Mouse (Mus musculus): ENCODE measurements around the gene Odc1. TPM values are rescaled to one million over a fixed set of nuclear protein-coding genes. Genes with fewer than 3 reads are reported as not detected.
A peak's percentile ranks its signal among the peaks of the same experiment; 100 is the strongest.

Gene Odc1
- polyA plus RNA-seq, 1 experiment from 2014 or later: 339 TPM

- WGBS: 93% methylated on average over 10 of the region's 10 CpGs
- no peak for ATAC-seq (replicated peaks; ENCODE audit: low FRiP score)
Measured at GRCm38 (mm10) chr12:17568564-17568963, 24.0 kb downstream of the Odc1 start.

DNA sequence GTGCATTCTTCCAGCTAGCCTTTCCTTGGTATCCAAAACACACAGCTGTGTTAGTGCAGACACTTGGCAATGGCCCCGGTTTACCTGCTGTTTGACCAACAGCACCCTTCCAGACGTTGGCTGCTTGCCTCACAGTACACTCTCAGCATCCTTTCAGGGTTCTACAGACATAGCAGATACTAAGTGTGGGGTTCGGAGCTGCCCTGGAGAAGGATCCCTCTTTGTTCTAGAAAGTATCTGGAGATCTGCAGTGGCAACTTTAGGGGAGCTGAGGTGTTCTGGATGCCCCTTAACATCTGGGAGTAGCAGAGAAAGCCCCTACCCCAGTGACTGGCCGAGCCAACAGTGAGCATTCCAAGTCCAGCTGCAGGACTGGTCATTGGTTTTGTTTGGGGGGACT lies 30.0 kb downstream of the Odc1 start:
- ATAC-seq (replicated peaks; ENCODE audit: low FRiP score) (no peak), DNase-seq (ENCODE audit: low spot score) (peak; percentile 16)
- no peak overlapping the region for H3K9ac ChIP-seq (ENCODE audit: low read length)
- H3K36me3 ChIP-seq (ENCODE audit: control insufficient read depth, insufficient read depth, low read length): no peaks in the 10 kb centered on the region
- H3K27me3 ChIP-seq (ENCODE audit: control insufficient read depth, insufficient read depth, low read length): no peaks in the 10 kb centered on the region
- H3K4me3 ChIP-seq (ENCODE audit: low read depth, low read length): no peak overlapping the region
- WGBS: 79% methylated on average over 4 of the region's 4 CpGs
- no peak overlapping the region for H3K4me2 ChIP-seq (ENCODE audit: low read depth, low read length, severe bottlenecking)
- no peak overlapping the region for H3K27ac ChIP-seq (ENCODE audit: low read depth, low read length)
- H3K4me1 ChIP-seq (replicated peaks; ENCODE audit: control insufficient read depth, insufficient read depth, low read length): no peaks in the 10 kb centered on the region
- H3K9me3 ChIP-seq (ENCODE audit: control insufficient read depth, low read length): no peaks in the 10 kb centered on the region

More at GRCm38 (mm10) chr12:17568564-17568963, 24.0 kb downstream of the Odc1 start:
- Histone ChIP-seq H3K9ac (ENCODE audit: low read length) (no peak overlapping the region), H3K9me3 (ENCODE audit: control insufficient read depth, low read length) (no peaks in the 10 kb centered on the region), H3K36me3 (ENCODE audit: control insufficient read depth, insufficient read depth, low read length) (no peaks in the 10 kb centered on the region), H3K4me1 (replicated peaks; ENCODE audit: control insufficient read depth, insufficient read depth, low read length) (no peaks in the 10 kb centered on the region), H3K4me3 (ENCODE audit: low read depth, low read length) (no peak overlapping the region), H3K4me2 (ENCODE audit: low read depth, low read length, severe bottlenecking) (no peak overlapping the region), H3K27ac (ENCODE audit: low read depth, low read length) (no peak overlapping the region), H3K27me3 (ENCODE audit: control insufficient read depth, insufficient read depth, low read length) (no peaks in the 10 kb centered on the region)
- DNase-seq (ENCODE audit: low spot score): no peak

DNA sequence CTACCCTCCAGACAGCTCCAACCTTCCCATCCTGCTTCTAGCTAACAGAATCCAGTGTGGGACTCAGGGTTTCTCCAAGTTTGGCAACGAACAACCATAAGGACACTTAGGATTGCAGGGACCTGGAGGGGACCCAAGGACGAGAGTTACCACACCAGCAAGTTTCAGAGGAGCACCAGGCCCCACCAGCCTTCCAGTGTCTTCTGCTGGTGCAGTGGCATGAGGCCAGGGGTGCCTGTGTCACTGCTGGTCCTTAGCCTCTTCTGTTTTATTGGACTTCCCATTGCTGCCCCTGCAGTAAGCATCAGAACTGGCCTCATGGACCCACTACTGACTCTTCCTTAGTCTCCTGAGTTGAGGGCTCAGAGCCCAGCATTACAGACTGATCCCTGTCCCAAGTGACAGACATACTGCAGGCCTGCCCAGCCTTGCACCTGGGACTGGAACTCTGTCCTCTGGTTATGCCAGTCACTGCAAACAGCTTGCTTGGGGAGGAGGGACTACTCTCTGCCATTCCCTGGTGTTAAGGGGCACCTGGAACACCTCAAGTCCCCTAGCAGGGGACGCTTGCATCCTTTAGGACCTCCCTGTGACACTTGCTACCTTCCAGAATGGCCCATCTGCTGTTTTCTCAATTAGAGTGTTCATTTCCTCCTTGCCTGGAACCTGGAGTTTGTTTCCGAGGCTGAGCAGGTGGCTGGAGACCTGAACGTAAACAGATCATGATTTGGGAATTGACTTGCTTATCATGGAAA lies 30.7 kb downstream of the Odc1 start:
- WGBS: 70% methylated on average over 5 of the region's 5 CpGs
- ATAC-seq (replicated peaks; ENCODE audit: low FRiP score) (no peak), DNase-seq (ENCODE audit: low spot score) (no peak)
- H3K4me1 ChIP-seq (replicated peaks; ENCODE audit: control insufficient read depth, insufficient read depth, low read length): no peaks in the 10 kb centered on the region
- H3K27ac ChIP-seq (ENCODE audit: low read depth, low read length): no peak overlapping the region
- H3K4me2 ChIP-seq (ENCODE audit: low read depth, low read length, severe bottlenecking): no peak overlapping the region
- no peak overlapping the region for H3K4me3 ChIP-seq (ENCODE audit: low read depth, low read length)
- H3K36me3 ChIP-seq (ENCODE audit: control insufficient read depth, insufficient read depth, low read length): no peaks in the 10 kb centered on the region
- H3K9me3 ChIP-seq (ENCODE audit: control insufficient read depth, low read length): no peaks in the 10 kb centered on the region
- H3K27me3 ChIP-seq (ENCODE audit: control insufficient read depth, insufficient read depth, low read length): no peaks in the 10 kb centered on the region
- no peak overlapping the region for H3K9ac ChIP-seq (ENCODE audit: low read length)

- peak; percentile 45 for DNase-seq (ENCODE audit: low spot score)
- ATAC-seq (replicated peaks; ENCODE audit: low FRiP score): no peak
- no peak overlapping the region for H3K27ac ChIP-seq (ENCODE audit: low read depth, low read length)
Measured at GRCm38 (mm10) chr12:17576041-17576440, 31.4 kb downstream of the Odc1 start.

DNA sequence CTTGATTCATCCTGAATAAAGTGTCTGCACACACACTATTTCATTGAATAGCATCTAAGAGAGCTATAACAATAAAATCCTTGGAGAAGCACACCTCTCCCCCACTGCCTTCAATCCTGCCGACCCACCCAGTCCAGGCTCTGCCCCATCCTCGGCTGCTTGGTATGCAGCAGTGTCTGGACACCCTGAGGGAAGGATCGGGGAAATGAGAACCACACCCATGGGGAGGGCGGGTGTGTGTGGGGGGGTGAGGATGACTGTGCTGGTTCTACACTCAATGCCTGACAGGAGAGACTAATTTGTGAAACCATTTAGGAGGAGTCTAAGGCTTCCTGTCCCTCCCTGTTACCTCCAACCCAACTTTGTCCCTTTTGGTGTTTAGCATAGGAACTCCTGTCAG lies 34.0 kb downstream of the Odc1 start:
- Histone ChIP-seq H3K9me3 (ENCODE audit: control insufficient read depth, low read length) (no peaks in the 10 kb centered on the region), H3K9ac (ENCODE audit: low read length) (no peak overlapping the region), H3K27me3 (ENCODE audit: control insufficient read depth, insufficient read depth, low read length) (no peaks in the 10 kb centered on the region), H3K4me2 (ENCODE audit: low read depth, low read length, severe bottlenecking) (no peak overlapping the region), H3K27ac (ENCODE audit: low read depth, low read length) (no peak overlapping the region), H3K36me3 (ENCODE audit: control insufficient read depth, insufficient read depth, low read length) (no peaks in the 10 kb centered on the region), H3K4me1 (replicated peaks; ENCODE audit: control insufficient read depth, insufficient read depth, low read length) (no peaks in the 10 kb centered on the region), H3K4me3 (ENCODE audit: low read depth, low read length) (no peak overlapping the region)
- no peak for DNase-seq (ENCODE audit: low spot score)
- 59% methylated on average over 4 of the region's 4 CpGs for WGBS
- ATAC-seq (replicated peaks; ENCODE audit: low FRiP score): no peak

More at GRCm38 (mm10) chr12:17576041-17576440, 31.4 kb downstream of the Odc1 start:
- Histone ChIP-seq H3K9ac (ENCODE audit: low read length) (no peak overlapping the region), H3K27me3 (ENCODE audit: control insufficient read depth, insufficient read depth, low read length) (no peaks in the 10 kb centered on the region), H3K36me3 (ENCODE audit: control insufficient read depth, insufficient read depth, low read length) (no peaks in the 10 kb centered on the region), H3K4me1 (replicated peaks; ENCODE audit: control insufficient read depth, insufficient read depth, low read length) (no peaks in the 10 kb centered on the region), H3K4me3 (ENCODE audit: low read depth, low read length) (no peak overlapping the region), H3K4me2 (ENCODE audit: low read depth, low read length, severe bottlenecking) (no peak overlapping the region), H3K9me3 (ENCODE audit: control insufficient read depth, low read length) (no peaks in the 10 kb centered on the region)
- WGBS: 9% methylated on average over 6 of the region's 6 CpGs

DNA sequence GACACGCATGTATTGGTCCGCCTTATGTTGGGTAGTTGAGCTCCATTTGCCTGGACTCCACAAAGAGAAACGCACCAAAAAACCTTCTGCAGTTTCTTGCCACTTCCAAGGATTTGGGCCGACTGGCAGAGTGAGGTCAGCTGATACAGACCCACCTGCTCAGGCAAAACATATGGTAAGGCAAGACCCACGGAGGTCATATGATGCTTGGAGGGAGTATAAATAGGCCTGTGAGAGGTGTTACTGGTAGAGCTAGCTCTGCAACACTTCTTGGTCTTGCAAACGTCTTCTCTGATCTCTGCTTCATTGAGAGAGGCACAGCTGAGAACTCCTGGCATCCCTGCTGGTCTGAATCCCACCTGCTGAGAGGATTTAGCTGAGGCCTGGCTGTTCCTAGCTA lies 36.4 kb downstream of the Odc1 start:
- no peak overlapping the region for H3K4me3 ChIP-seq (ENCODE audit: low read depth, low read length)

GRCm38 (mm10) chr12:17582406-17582805 lies 37.8 kb downstream of the Odc1 start:
- Histone ChIP-seq H3K4me2 (ENCODE audit: low read depth, low read length, severe bottlenecking) (no peak overlapping the region), H3K9ac (ENCODE audit: low read length) (no peak overlapping the region), H3K9me3 (ENCODE audit: control insufficient read depth, low read length) (no peaks in the 10 kb centered on the region), H3K4me1 (replicated peaks; ENCODE audit: control insufficient read depth, insufficient read depth, low read length) (no peaks in the 10 kb centered on the region), H3K27me3 (ENCODE audit: control insufficient read depth, insufficient read depth, low read length) (no peaks in the 10 kb centered on the region), H3K4me3 (ENCODE audit: low read depth, low read length) (no peak overlapping the region), H3K27ac (ENCODE audit: low read depth, low read length) (no peak overlapping the region), H3K36me3 (ENCODE audit: control insufficient read depth, insufficient read depth, low read length) (no peaks in the 10 kb centered on the region)
- DNase-seq (ENCODE audit: low spot score): no peak
- ATAC-seq (replicated peaks; ENCODE audit: low FRiP score): no peak
- WGBS: 93% methylated on average over 4 of the region's 4 CpGs

More for the DNA sequence above, 36.4 kb downstream of the Odc1 start:
- no peak for ATAC-seq (replicated peaks; ENCODE audit: low FRiP score)
- H3K27ac ChIP-seq (ENCODE audit: low read depth, low read length): no peak overlapping the region
- no peak for DNase-seq (ENCODE audit: low spot score)
- no peaks in the 10 kb centered on the region for H3K4me1 ChIP-seq (replicated peaks; ENCODE audit: control insufficient read depth, insufficient read depth, low read length)
- no peaks in the 10 kb centered on the region for H3K27me3 ChIP-seq (ENCODE audit: control insufficient read depth, insufficient read depth, low read length)
- H3K9me3 ChIP-seq (ENCODE audit: control insufficient read depth, low read length): no peaks in the 10 kb centered on the region
- WGBS: 71% methylated on average over 6 of the region's 6 CpGs
- H3K36me3 ChIP-seq (ENCODE audit: control insufficient read depth, insufficient read depth, low read length): no peaks in the 10 kb centered on the region
- H3K4me2 ChIP-seq (ENCODE audit: low read depth, low read length, severe bottlenecking): no peak overlapping the region
- H3K9ac ChIP-seq (ENCODE audit: low read length): no peak overlapping the region

DNA sequence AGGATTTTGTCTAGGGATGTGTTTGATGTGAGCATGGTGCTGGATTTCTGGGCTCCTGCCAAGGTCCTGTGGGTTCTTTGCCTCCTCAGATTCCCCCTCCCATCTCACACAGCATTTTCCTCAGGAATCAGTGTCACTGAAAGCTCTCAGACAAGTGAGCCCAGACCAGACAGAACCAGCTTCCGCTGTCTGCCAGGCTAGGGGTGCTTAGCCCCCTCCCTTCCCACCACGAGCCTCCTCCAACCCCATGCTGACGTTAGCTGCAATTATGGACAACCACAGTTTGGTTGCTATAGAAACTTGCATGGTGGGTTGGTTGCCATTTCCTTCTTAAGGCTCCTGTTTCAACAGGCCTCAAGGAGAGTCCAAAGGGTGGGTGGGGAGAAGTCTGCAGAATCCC lies 39.3 kb downstream of the Odc1 start:
- Histone ChIP-seq H3K36me3 (ENCODE audit: control insufficient read depth, insufficient read depth, low read length) (no peaks in the 10 kb centered on the region), H3K9me3 (ENCODE audit: control insufficient read depth, low read length) (no peaks in the 10 kb centered on the region), H3K4me1 (replicated peaks; ENCODE audit: control insufficient read depth, insufficient read depth, low read length) (no peaks in the 10 kb centered on the region), H3K9ac (ENCODE audit: low read length) (no peak overlapping the region), H3K4me3 (ENCODE audit: low read depth, low read length) (no peak overlapping the region), H3K27ac (ENCODE audit: low read depth, low read length) (no peak overlapping the region), H3K4me2 (ENCODE audit: low read depth, low read length, severe bottlenecking) (no peak overlapping the region), H3K27me3 (ENCODE audit: control insufficient read depth, insufficient read depth, low read length) (no peaks in the 10 kb centered on the region)
- no peak for DNase-seq (ENCODE audit: low spot score)
- ATAC-seq (replicated peaks; ENCODE audit: low FRiP score): 0 out of 2 replicates have a peak, but pooled peaks have one; percentile 24
- whole genome bisulfite sequencing: 61% methylated on average over 3 of the region's 3 CpGs

GRCm38 (mm10) chr12:17586011-17586410 lies 41.4 kb downstream of the Odc1 start:
- DNase-seq (ENCODE audit: low spot score) (no peak), ATAC-seq (replicated peaks; ENCODE audit: low FRiP score) (no peak)
- H3K4me1 ChIP-seq (replicated peaks; ENCODE audit: control insufficient read depth, insufficient read depth, low read length): no peaks in the 10 kb centered on the region
- no peak overlapping the region for H3K4me3 ChIP-seq (ENCODE audit: low read depth, low read length)
- H3K9me3 ChIP-seq (ENCODE audit: control insufficient read depth, low read length): no peaks in the 10 kb centered on the region
- no peak overlapping the region for H3K9ac ChIP-seq (ENCODE audit: low read length)
- no peak overlapping the region for H3K4me2 ChIP-seq (ENCODE audit: low read depth, low read length, severe bottlenecking)
- H3K36me3 ChIP-seq (ENCODE audit: control insufficient read depth, insufficient read depth, low read length): no peaks in the 10 kb centered on the region
- WGBS: 82% methylated on average over 3 of the region's 3 CpGs
- no peaks in the 10 kb centered on the region for H3K27me3 ChIP-seq (ENCODE audit: control insufficient read depth, insufficient read depth, low read length)
- no peak overlapping the region for H3K27ac ChIP-seq (ENCODE audit: low read depth, low read length)

Measured in forebrain, embryonic 11.5 days (tissue).